7 mouse cellular contexts compared by ENCODE assay signal in genomic region chr10:42678755-42679364, GRCm38 (mm10).
A peak's percentile ranks its signal among the peaks of the same experiment; 100 is the strongest.
DNase-seq lines count a peak whose midpoint lies in the region; ATAC-seq lines count a peak whose summit lies in the region.

No protein-coding gene starts in this region.

- H3K4me3 ChIP-seq in intestine, embryonic 16.5 days (ENCODE audit: low read length), result peak overlapping the region; percentile 96
- H3K4me3 ChIP-seq in midbrain, embryonic 11.5 days (ENCODE audit: low read depth, low read length), result peak overlapping the region; percentile 94

- intact Hi-C loops in gastrocnemius, postnatal 36 days (cut with DNase I), result no loop called here
- intact Hi-C loops in left cerebral cortex, postnatal 36 days (cut with DNase I), result no loop called here

- 0 out of 2 replicates have a peak, but pooled peaks cover 5% of the 10 kb centered on the region for H3K4me1 ChIP-seq in intestine, embryonic 16.5 days (ENCODE audit: control insufficient read depth, insufficient read depth, low read length)
- peaks cover 9% of the 10 kb centered on the region for H3K4me1 ChIP-seq in midbrain, embryonic 11.5 days (ENCODE audit: control insufficient read depth, insufficient read depth, low read length)

- H3K27me3 ChIP-seq in intestine, embryonic 16.5 days (replicated peaks; ENCODE audit: control insufficient read depth, insufficient read depth, low read length), result no peaks in the 10 kb centered on the region
- H3K27me3 ChIP-seq in midbrain, embryonic 11.5 days (ENCODE audit: control insufficient read depth, insufficient read depth, low read length), result no peaks in the 10 kb centered on the region; the same call in 1 of the 2 replicates

- peak; percentile 98 for ATAC-seq in intestine, embryonic 16.5 days
- ATAC-seq in midbrain, embryonic 11.5 days (ENCODE audit: low FRiP score), result peak; percentile 98

- no peaks in the 10 kb centered on the region for H3K9me3 ChIP-seq in intestine, embryonic 16.5 days (ENCODE audit: control insufficient read depth, low read length)
- no peaks in the 10 kb centered on the region for H3K9me3 ChIP-seq in midbrain, embryonic 11.5 days (ENCODE audit: control insufficient read depth, low read length)

- H3K36me3 ChIP-seq in intestine, embryonic 16.5 days (ENCODE audit: control insufficient read depth, insufficient read depth, low read length), result no peaks in the 10 kb centered on the region
- no peaks in the 10 kb centered on the region for H3K36me3 ChIP-seq in midbrain, embryonic 11.5 days (ENCODE audit: control insufficient read depth, insufficient read depth, low read length)

- H3K27ac ChIP-seq in intestine, embryonic 16.5 days (ENCODE audit: low read length), result peak overlapping the region; percentile 83
- peak overlapping the region; percentile 76 for H3K27ac ChIP-seq in midbrain, embryonic 11.5 days (ENCODE audit: low read depth, low read length)

- H3K9ac ChIP-seq in intestine, embryonic 16.5 days (ENCODE audit: low read depth, low read length), result peak overlapping the region; percentile 86
- peak overlapping the region; percentile 80 for H3K9ac ChIP-seq in midbrain, embryonic 11.5 days (ENCODE audit: low read length)

- DNase-seq in adrenal gland, adult 18-20 months (ENCODE audit: low spot score in 2 of 2), result peak; percentile 86 to 90
- peak; percentile 96 for DNase-seq in embryo, embryonic 11 days
- DNase-seq in gastrocnemius, postnatal 36 days, result peak; percentile 82 to 83
- peak; percentile 90 for DNase-seq in left cerebral cortex, postnatal 36 days (ENCODE audit: low spot score in 2 of 2)
- DNase-seq in midbrain, embryonic 11.5 days (ENCODE audit: low spot score, missing footprints), result peak; percentile 99
- DNase-seq in skeletal muscle tissue, adult 2 months (ENCODE audit: low read depth, low spot score), result peak; percentile 81

- under 1% methylated on average over 50 of the region's 56 CpGs for WGBS in intestine, embryonic 16.5 days
- under 1% methylated on average over 56 of the region's 56 CpGs for WGBS in midbrain, embryonic 11.5 days

- H3K4me2 ChIP-seq in intestine, embryonic 16.5 days (ENCODE audit: low read depth, low read length), result peak overlapping the region; percentile 77
- H3K4me2 ChIP-seq in midbrain, embryonic 11.5 days, result peak overlapping the region; percentile 79

Comparison
In these comparisons a context has a peak if more than half of its experiments do, and no peak if none do; other contexts are left out.
1. Peak in every context shown above with its lines: DNase-seq, ATAC-seq, H3K4me3 ChIP-seq and H3K27ac ChIP-seq.